Mouse (Mus musculus) kidney, adult 2 months (tissue): ENCODE measurements around the gene Lrp11.

Experiments
- CTCF ChIP-seq: fragments of 200-500 bp; conservative IDR thresholded peaks from 2 replicates; pipeline ENCODE4 v1.5.1; 2011; ENCODE audit warnings: low read depth, mild to moderate bottlenecking, control low read depth, low read length, moderate library complexity, mixed read lengths; ENCODE audit not compliant: insufficient read depth, insufficient read length
- POLR2A ChIP-seq: fragments of 200-500 bp; IDR thresholded peaks from one replicate; pipeline ENCODE4 v1.6.1; 2011; ENCODE audit warnings: low read depth, low read length, control low read depth

- TF ChIP-seq CTCF, result no peak
- no peak for TF ChIP-seq POLR2A
These were observed 41.5 kb downstream of the Lrp11 start for GRCm38 (mm10) chr10:7630951-7631720.
